In the genomic region with DNA sequence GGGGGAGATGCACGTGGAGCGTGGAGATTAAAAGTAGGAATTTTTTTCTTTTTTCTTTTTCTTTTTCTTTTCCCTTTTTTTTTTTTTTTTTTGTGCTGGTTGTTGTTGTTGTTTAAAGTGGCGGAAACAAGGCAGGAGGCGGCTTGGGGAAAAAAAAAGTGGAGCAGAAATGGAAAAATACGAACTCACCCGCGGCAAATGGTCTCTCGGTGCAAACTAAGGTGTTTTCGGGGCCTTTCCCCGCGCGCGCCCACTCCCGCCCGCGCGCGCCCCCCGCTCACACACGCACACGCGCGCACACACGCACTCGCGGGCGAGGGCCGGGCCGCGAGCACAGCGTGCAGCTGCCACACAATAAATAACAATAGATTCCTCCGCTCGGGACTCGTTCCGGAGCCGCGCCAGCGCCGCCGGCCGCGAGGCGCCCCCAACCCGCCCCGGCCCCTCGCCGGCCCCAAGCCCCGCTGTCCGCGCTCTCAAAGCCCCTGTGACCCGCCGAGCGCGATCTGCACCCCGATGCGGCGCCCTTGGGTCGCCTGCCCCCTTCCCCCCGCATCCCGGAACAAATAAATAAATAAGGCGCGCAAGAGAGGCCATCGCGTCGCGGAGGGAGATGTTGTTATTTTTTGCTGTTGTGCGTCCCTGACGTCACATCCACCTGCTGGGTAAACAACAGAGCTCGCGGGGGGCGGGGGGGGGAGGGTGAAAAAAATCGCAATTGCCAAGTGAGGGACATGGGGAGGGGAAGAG, we compare ENCODE assay signal across 1 mouse cellular context.
TF ChIP-seq lines count a peak whose summit lies in the region.

A gene (minus strand): TSS at position 363 of the 750 bp plus-strand sequence.

TF ChIP-seq in MEL, 35 proteins besides CTCF, POLR2A, EP300 and RAD21 (continued from another document):
- TF ChIP-seq POLR2AphosphoS5 (IDR thresholded peaks at IDR 0.05; ENCODE audit: borderline replicate concordance, low read depth, low read length) = no peak
- peak; percentile 23; the same call in 1 of the 2 replicates for TF ChIP-seq CHD2 (IDR thresholded peaks at IDR 0.05; ENCODE audit: low read length)
- TF ChIP-seq UBTF (IDR thresholded peaks at IDR 0.05; ENCODE audit: borderline replicate concordance, insufficient read depth, low read depth, low read length) = no peak
- TF ChIP-seq MXI1 (IDR thresholded peaks at IDR 0.05; ENCODE audit: low read depth, low read length) = peak; percentile 64
- TF ChIP-seq SIN3A (IDR thresholded peaks at IDR 0.05; ENCODE audit: low read length) = no peak; the same call in 1 of the 2 replicates
- no peak for TF ChIP-seq MAX (IDR thresholded peaks at IDR 0.05; ENCODE audit: low read length)
- peak; percentile 0; the same call in 1 of the 2 replicates for TF ChIP-seq TCF12 (IDR thresholded peaks at IDR 0.05; ENCODE audit: low read depth, low read length)
- TF ChIP-seq RCOR1 (IDR thresholded peaks at IDR 0.05; ENCODE audit: low read depth, low read length) = no peak
- no peak for TF ChIP-seq MAFK (IDR thresholded peaks at IDR 0.05; ENCODE audit: borderline replicate concordance, low read depth, low read length)
- TF ChIP-seq BHLHE40 (IDR thresholded peaks at IDR 0.05; ENCODE audit: borderline replicate concordance, low read depth, low read length) = 0 out of 2 replicates have a peak, but pooled peaks have one; percentile 7
- TF ChIP-seq HCFC1 (IDR thresholded peaks at IDR 0.05; ENCODE audit: low read depth, low read length) = no peak
- no peak for TF ChIP-seq JUND (IDR thresholded peaks at IDR 0.05; ENCODE audit: low read depth, low read length)
- no peak for TF ChIP-seq USF2 (IDR thresholded peaks at IDR 0.05; ENCODE audit: borderline replicate concordance in 1 of 2, insufficient read depth in 1 of 2, low read depth in 1 of 2, low read length in 2 of 2)
- TF ChIP-seq KAT2A (conservative IDR thresholded peaks at IDR 0.05; ENCODE audit: low read depth, low read length) = peak; percentile 72; the same call in 1 of the 2 replicates
- TF ChIP-seq USF1 (IDR thresholded peaks at IDR 0.05; ENCODE audit: low read depth, low read length) = peak; percentile 6; the same call in 1 of the 2 replicates
